Mouse (Mus musculus): ENCODE data around the gene Ncor2. TPM values are rescaled to one million over a fixed set of nuclear protein-coding genes. Genes with fewer than 3 reads are reported as not detected.

Gene Ncor2
- polyA plus RNA-seq, 1 experiment from 2014 or later, result 36.5 TPM

DNA sequence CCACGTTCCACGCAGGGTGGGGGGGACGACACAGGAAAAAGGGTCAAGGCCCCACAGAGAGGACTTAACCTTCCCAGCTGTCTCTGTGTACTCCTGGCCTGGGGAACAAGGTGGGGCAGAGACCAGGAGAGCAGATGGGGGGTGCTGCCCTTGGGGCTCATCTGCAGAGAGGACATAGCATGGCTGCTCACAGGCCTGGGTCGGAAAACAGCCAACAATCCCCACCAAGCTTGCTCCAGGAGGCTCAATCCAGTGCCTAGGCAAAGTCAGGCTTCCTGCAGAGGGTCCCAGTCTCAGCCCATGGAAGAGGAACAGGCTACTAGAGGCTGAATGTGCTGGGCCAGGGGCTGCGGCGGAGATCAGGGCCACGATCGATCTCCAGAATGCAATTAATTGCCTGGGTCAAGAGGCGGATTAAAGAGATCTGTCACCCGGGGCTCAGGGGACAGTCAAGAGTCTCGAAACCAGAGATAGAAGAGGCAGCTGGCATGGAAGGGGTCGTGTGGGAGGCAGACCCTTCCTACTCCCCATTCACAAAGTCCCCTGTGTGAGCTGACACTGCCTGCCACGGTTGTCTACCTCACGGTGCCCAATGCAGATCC lies 19.1 kb downstream of the Ncor2 start:
- TF ChIP-seq CTCF (IDR thresholded peaks at IDR 0.05; ENCODE audit: low read depth), result no peak
- Histone ChIP-seq H3K4me2 (peak overlapping the region; percentile 52; the same call in 1 of the 2 replicates), H3K4me3 (ENCODE audit: low read depth, low read length) (no peak overlapping the region), H3K9me3 (ENCODE audit: low read depth, low read length) (no peaks in the 10 kb centered on the region), H3K4me1 (ENCODE audit: insufficient read depth) (peaks cover 56% of the 10 kb centered on the region), H3K27ac (ENCODE audit: low read depth) (peak overlapping the region; percentile 81; the same call in 1 of the 2 replicates), H3K9ac (no peak overlapping the region), H3K36me3 (ENCODE audit: insufficient read depth) (peaks cover 12% of the 10 kb centered on the region; the same call in 1 of the 2 replicates), H3K27me3 (ENCODE audit: insufficient read depth, low read length) (no peaks in the 10 kb centered on the region)
- DNase-seq (no peak), ATAC-seq (ENCODE audit: insufficient read depth) (peak; percentile 6; the same call in 1 of the 2 replicates)
- 37% methylated on average over 14 of the region's 14 CpGs for WGBS

DNA sequence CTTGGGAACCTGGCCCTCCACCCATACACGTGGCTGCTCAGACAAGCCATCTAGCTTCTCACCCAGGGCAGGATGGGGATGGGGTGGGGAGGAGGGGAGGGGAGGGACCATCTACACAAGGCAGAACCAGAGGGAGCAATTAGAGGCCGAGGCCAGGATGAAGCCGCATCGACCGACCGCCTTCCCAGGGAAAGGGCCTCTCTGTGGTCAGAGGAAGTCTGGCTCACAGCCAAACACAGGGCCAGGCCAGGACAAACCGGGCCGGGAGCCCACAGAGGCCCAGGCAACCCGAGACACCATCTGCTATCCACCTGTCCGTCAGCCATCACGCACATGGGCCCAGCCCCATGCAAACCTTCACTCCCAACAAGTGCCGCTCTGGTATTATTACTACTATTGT lies 19.7 kb downstream of the Ncor2 start:
- TF ChIP-seq CTCF (IDR thresholded peaks at IDR 0.05; ENCODE audit: low read depth), result no peak
- H3K4me1 ChIP-seq (ENCODE audit: insufficient read depth), result peaks cover 49% of the 10 kb centered on the region
- DNase-seq, result peak; percentile 92
- H3K9ac ChIP-seq, result peak overlapping the region; percentile 36; the same call in 1 of the 2 replicates
- H3K9me3 ChIP-seq (ENCODE audit: low read depth, low read length), result no peaks in the 10 kb centered on the region
- peaks cover 12% of the 10 kb centered on the region; the same call in 1 of the 2 replicates for H3K36me3 ChIP-seq (ENCODE audit: insufficient read depth)
- 3% methylated on average over 12 of the region's 12 CpGs for WGBS
- peak overlapping the region; percentile 81 for H3K27ac ChIP-seq (ENCODE audit: low read depth)
- ATAC-seq (ENCODE audit: insufficient read depth), result peak; percentile 80
- no peaks in the 10 kb centered on the region for H3K27me3 ChIP-seq (ENCODE audit: insufficient read depth, low read length)
- H3K4me3 ChIP-seq (ENCODE audit: low read depth, low read length), result no peak overlapping the region
- peak overlapping the region; percentile 52 for H3K4me2 ChIP-seq

DNA sequence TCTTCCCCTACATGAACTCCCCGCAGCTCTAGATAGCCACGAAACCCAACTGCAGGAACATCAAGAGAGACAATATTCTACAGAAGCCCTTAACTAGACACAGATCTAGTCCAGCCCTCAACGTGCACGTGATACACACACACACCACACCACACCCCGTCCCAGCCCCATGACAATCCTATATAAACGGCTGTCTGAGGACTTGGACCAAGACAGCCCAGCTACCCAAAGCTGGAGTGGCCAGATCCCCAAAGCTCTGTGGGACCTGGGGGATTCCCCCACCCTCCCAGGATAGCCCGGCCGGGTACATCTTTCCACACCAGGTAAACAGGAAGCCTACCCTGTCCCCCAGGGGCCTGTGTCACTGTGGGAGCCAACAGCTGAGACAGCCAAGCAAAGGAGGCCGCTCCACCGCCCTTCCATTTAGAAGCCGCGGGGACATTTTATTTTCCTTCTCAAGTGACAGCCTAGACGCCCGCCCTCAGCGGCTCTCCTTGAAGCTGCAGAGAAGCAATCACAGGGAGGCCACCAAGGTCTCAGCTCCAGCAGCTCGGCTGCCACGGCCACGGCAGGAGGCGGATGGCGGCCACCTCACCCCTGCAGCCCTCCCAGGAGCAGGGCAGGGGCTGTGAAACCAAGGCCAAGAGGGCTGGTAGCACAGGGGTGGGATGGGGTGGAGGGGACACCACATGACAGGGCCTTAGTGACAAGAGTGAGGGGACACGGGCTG lies 20.6 kb downstream of the Ncor2 start:
- H3K9me3 ChIP-seq (ENCODE audit: low read depth, low read length), result no peaks in the 10 kb centered on the region
- peak overlapping the region; percentile 81 for H3K27ac ChIP-seq (ENCODE audit: low read depth)
- no peak for ATAC-seq (ENCODE audit: insufficient read depth)
- TF ChIP-seq CTCF (IDR thresholded peaks at IDR 0.05; ENCODE audit: low read depth), result no peak
- H3K9ac ChIP-seq, result peak overlapping the region; percentile 36
- WGBS, result 7% methylated on average over 21 of the region's 21 CpGs
- peaks cover 12% of the 10 kb centered on the region; the same call in 1 of the 2 replicates for H3K36me3 ChIP-seq (ENCODE audit: insufficient read depth)
- 0 out of 2 replicates have a peak overlapping the region, but pooled peaks have one; percentile 4 for H3K4me3 ChIP-seq (ENCODE audit: low read depth, low read length)
- no peaks in the 10 kb centered on the region for H3K27me3 ChIP-seq (ENCODE audit: insufficient read depth, low read length)
- H3K4me2 ChIP-seq, result peak overlapping the region; percentile 52
- DNase-seq, result peak; percentile 76
- H3K4me1 ChIP-seq (ENCODE audit: insufficient read depth), result peaks cover 42% of the 10 kb centered on the region

DNA sequence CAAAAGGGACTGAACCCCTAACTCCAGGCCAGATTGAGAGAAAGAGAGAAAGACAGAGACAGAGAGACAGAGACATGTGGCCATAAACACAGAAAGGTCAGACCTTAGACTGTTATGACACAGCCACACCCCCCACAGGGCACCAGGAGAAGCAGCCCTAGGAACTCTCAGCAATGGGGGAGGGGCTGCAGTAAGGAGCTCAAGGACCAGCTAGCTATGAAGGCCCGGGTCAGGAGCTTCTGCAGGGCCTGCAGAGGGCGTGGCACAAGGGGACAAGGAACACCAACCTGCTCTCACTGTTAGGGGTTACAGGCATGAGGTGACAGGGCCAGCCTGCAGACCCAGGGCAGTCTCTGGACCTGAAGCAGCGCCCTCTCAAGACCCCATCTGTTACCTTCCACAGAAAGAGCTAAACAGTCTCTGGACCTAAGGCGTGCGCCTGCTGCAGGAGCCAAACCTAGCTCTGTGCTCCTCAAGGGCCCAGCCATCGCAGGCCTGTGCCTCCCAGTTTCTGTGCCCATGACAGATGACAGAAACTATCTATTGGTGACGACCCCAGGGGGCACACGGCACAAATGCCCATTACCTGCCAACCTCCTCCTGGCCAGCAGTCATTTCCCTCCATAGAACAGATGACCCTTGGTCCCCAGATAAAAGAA lies 21.5 kb downstream of the Ncor2 start:
- WGBS, result 44% methylated on average over 8 of the region's 8 CpGs
- Histone ChIP-seq H3K4me2 (peak overlapping the region; percentile 52; the same call in 1 of the 2 replicates), H3K4me1 (ENCODE audit: insufficient read depth) (peaks cover 43% of the 10 kb centered on the region), H3K9ac (no peak overlapping the region), H3K27ac (ENCODE audit: low read depth) (peak overlapping the region; percentile 81; the same call in 1 of the 2 replicates), H3K36me3 (ENCODE audit: insufficient read depth) (peaks cover 12% of the 10 kb centered on the region; the same call in 1 of the 2 replicates), H3K27me3 (ENCODE audit: insufficient read depth, low read length) (no peaks in the 10 kb centered on the region), H3K9me3 (ENCODE audit: low read depth, low read length) (no peaks in the 10 kb centered on the region), H3K4me3 (ENCODE audit: low read depth, low read length) (no peak overlapping the region)
- 0 out of 2 replicates have a peak, but pooled peaks have one; percentile 17 for TF ChIP-seq CTCF (IDR thresholded peaks at IDR 0.05; ENCODE audit: low read depth)
- ATAC-seq (ENCODE audit: insufficient read depth) (no peak), DNase-seq (no peak)

DNA sequence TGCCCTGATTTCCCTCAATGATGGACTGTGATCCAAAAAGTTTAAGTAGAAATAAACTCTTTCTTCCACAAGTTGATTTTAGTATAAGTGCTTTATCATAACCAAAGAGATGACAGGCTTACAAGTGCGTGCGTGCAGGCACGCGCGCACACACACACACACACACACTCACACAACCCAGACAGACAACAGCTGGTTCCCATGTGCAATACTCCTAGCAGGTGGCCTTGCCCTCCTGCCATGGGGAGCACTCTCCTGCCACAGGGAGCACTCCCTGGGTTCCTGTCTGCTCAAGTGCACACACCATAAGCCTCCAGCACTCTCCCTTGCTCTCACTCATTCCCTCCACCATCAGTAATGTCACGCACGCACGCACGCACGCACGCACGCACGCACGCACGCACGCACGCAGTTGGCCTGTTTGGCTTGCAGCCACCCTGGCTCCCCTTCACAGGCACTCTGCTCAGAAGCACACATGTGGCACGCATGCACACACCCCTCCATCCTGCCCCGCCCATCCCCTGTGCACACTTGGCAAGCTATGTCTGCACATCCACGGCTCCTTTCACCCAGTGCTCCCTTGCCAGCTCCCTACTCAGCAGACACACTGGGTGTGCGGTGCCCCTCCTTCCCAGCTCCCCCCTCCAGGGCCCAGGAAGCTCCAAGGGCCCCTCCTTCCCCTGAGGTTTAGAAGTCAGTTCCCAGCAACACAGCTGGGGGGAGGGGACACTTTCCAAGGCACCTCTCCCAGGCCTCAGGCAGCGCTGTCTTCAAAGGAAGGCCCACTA lies 22.4 kb downstream of the Ncor2 start:
- H3K9me3 ChIP-seq (ENCODE audit: low read depth, low read length), result no peaks in the 10 kb centered on the region
- no peaks in the 10 kb centered on the region for H3K27me3 ChIP-seq (ENCODE audit: insufficient read depth, low read length)
- no peak for TF ChIP-seq CTCF (IDR thresholded peaks at IDR 0.05; ENCODE audit: low read depth)
- 62% methylated on average over 22 of the region's 22 CpGs for WGBS
- H3K4me3 ChIP-seq (ENCODE audit: low read depth, low read length), result no peak overlapping the region
- H3K4me1 ChIP-seq (ENCODE audit: insufficient read depth), result peaks cover 52% of the 10 kb centered on the region
- no peak for ATAC-seq (ENCODE audit: insufficient read depth)
- H3K9ac ChIP-seq, result no peak overlapping the region
- H3K36me3 ChIP-seq (ENCODE audit: insufficient read depth), result peaks cover 5% of the 10 kb centered on the region; the same call in 1 of the 2 replicates
- no peak overlapping the region for H3K4me2 ChIP-seq
- DNase-seq, result peak; percentile 46
- peak overlapping the region; percentile 3; the same call in 1 of the 2 replicates for H3K27ac ChIP-seq (ENCODE audit: low read depth)

DNA sequence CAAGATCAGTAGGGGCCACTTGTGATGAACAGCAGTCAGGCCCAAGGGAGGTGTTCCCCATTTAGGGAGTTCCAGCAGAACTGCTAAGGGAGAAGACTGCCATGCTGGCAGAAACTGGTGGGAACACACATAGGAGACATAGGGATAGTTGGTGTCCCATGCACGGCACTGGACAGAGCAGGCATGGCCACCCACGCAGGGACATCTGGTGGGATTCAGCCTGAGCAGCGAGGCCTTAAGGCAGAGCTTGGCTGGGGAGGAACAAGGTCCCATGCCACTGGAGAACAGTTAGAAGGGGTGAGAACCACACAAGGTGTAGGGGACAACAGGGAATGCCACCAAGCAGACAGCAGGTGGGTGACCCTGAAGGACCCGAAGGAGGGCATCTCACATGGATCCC lies 23.6 kb downstream of the Ncor2 start:
- Histone ChIP-seq H3K36me3 (ENCODE audit: insufficient read depth) (no peaks in the 10 kb centered on the region), H3K9ac (no peak overlapping the region), H3K27ac (ENCODE audit: low read depth) (no peak overlapping the region), H3K4me1 (ENCODE audit: insufficient read depth) (peaks cover 62% of the 10 kb centered on the region), H3K27me3 (ENCODE audit: insufficient read depth, low read length) (no peaks in the 10 kb centered on the region), H3K4me2 (no peak overlapping the region), H3K9me3 (ENCODE audit: low read depth, low read length) (no peaks in the 10 kb centered on the region), H3K4me3 (ENCODE audit: low read depth, low read length) (no peak overlapping the region)
- TF ChIP-seq CTCF (IDR thresholded peaks at IDR 0.05; ENCODE audit: low read depth), result no peak
- no peak for DNase-seq
- ATAC-seq (ENCODE audit: insufficient read depth), result no peak
- WGBS, result 73% methylated on average over 4 of the region's 4 CpGs

Data from lung, embryonic 14.5 days (tissue).